Mouse (Mus musculus) midbrain, embryonic 16.5 days (tissue): ENCODE results near the gene Efr3b. TPM values are rescaled to one million over a fixed set of nuclear protein-coding genes. Genes with fewer than 3 reads are reported as not detected.
A peak's percentile ranks its signal among the peaks of the same experiment; 100 is the strongest.
"Not testable (repeated sequence)": the region's sequence is repeated elsewhere in the genome, so short reads cannot be mapped to it uniquely, and the experiment has no call there.

Experiments
- ATAC-seq: fragments of 200-750 bp; cut with Nextera tagmentation; 2 replicates; pipeline ENCODE4 v1.8.0; 2017; ENCODE audit warnings: moderate TSS enrichment
- H3K27ac ChIP-seq: fragments of 300-500 bp; sonication (generic); 2 replicates; pipeline ENCODE4 v1.5.1; 2014; ENCODE audit warnings: mild to moderate bottlenecking, low read length, mixed read lengths
- H3K27me3 ChIP-seq: fragments of 300-500 bp; sonication (generic); 2 replicates; pipeline ENCODE4 v1.6.1; 2014; ENCODE audit warnings: low read depth, low read length, mixed read lengths; ENCODE audit not compliant: control insufficient read depth, insufficient read depth
- H3K36me3 ChIP-seq: fragments of 300-500 bp; sonication (generic); 2 replicates; pipeline ENCODE4 v1.6.1; 2014; ENCODE audit warnings: mild to moderate bottlenecking, low read length, moderate library complexity, mixed read lengths; ENCODE audit not compliant: control insufficient read depth, insufficient read depth
- H3K4me1 ChIP-seq: fragments of 300-500 bp; sonication (generic); 2 replicates; pipeline ENCODE4 v1.6.1; 2014; ENCODE audit warnings: mild to moderate bottlenecking, low read length, mixed read lengths; ENCODE audit not compliant: control insufficient read depth, insufficient read depth
- H3K4me2 ChIP-seq: fragments of 300-500 bp; sonication (generic); 2 replicates; pipeline ENCODE4 v1.6.1; 2014; ENCODE audit warnings: mild to moderate bottlenecking, low read length, mixed read lengths
- H3K4me3 ChIP-seq: fragments of 300-500 bp; sonication (generic); 2 replicates; pipeline ENCODE4 v1.5.1; 2014; ENCODE audit warnings: low read depth, mild to moderate bottlenecking, low read length, moderate library complexity, mixed read lengths
- H3K9ac ChIP-seq: fragments of 300-500 bp; sonication (generic); 2 replicates; pipeline ENCODE4 v1.6.1; 2014; ENCODE audit warnings: low read depth, low read length, mixed read lengths
- H3K9me3 ChIP-seq: fragments of 300-500 bp; sonication (generic); replicated peaks from 2 replicates; pipeline ENCODE4 v1.6.1; 2014; ENCODE audit warnings: mild to moderate bottlenecking, low read length, mixed read lengths; ENCODE audit not compliant: control insufficient read depth, poor library complexity, severe bottlenecking
- WGBS: fragments of 180-500 bp; shearing (Covaris S2); extraction: QIAGEN DNeasy Blood & Tissue Kit; methylation state at CpG from one replicate; pipeline ENCODE4 v1.1.7; 2014; 5-methylcytosine and 5-hydroxymethylcytosine counted together
- polyA plus RNA-seq: library from polyadenylated mRNA; unstranded; fragments of >200 nt; fragmentation: Nextera tagmentation; extraction: Ambion mirVana; gene quantifications from 2 replicates; pipeline ENCODE4 v1.2.1, GENCODE M21; 2015

Gene Efr3b
- polyA plus RNA-seq, 1 experiment from 2014 or later: 48.4 TPM

GRCm38 (mm10) chr12:3983736-3984135 is 55.0 kb downstream of the Efr3b start:
- ATAC-seq: no peak
- H3K4me1 ChIP-seq: peaks cover 16% of the 10 kb centered on the region
- 0% methylated on average over 1 of the region's 1 CpGs for WGBS

DNA sequence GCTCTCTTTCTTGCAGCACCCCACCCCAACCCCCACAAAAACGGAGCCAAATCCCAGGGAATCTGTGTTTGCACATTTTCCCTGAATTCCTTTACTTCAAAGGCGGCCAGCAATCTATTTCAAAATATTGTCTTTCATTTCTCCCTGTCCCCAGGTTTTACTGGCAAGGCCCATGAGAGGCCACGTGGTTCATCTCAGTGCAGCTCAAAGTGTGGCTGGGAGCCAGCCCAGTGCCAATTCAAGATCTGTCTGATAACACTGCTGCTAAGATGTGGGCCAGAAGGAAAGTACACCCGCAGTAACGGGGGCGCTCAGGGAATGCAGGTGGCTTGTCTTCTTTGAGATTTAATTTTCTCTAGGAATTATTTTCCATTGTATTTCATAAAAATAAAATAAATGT is 56.5 kb downstream of the Efr3b start:
- H3K4me1 ChIP-seq: peaks cover 16% of the 10 kb centered on the region
- peaks cover 13% of the 10 kb centered on the region for H3K36me3 ChIP-seq
- WGBS: 18% methylated on average over 6 of the region's 6 CpGs
- peak overlapping the region; percentile 39 for H3K4me3 ChIP-seq
- no peaks in the 10 kb centered on the region for H3K27me3 ChIP-seq
- peak overlapping the region; percentile 71 for H3K4me2 ChIP-seq
- H3K27ac ChIP-seq: peak overlapping the region; percentile 79
- H3K9me3 ChIP-seq: no peaks in the 10 kb centered on the region
- ATAC-seq: peak; percentile 22; the same call in 1 of the 2 replicates
- H3K9ac ChIP-seq: peak overlapping the region; percentile 66

More at GRCm38 (mm10) chr12:3983736-3984135, 55.0 kb downstream of the Efr3b start:
- H3K4me3 ChIP-seq: no peak overlapping the region
- no peak overlapping the region for H3K4me2 ChIP-seq
- no peaks in the 10 kb centered on the region for H3K27me3 ChIP-seq
- no peak overlapping the region for H3K27ac ChIP-seq
- H3K9me3 ChIP-seq: no peaks in the 10 kb centered on the region
- H3K9ac ChIP-seq: no peak overlapping the region
- peaks cover 7% of the 10 kb centered on the region for H3K36me3 ChIP-seq

- Histone ChIP-seq H3K36me3 (peaks cover 21% of the 10 kb centered on the region), H3K27me3 (no peaks in the 10 kb centered on the region), H3K9ac (peak overlapping the region; percentile 66), H3K4me3 (peak overlapping the region; percentile 39), H3K4me1 (peaks cover 16% of the 10 kb centered on the region), H3K4me2 (peak overlapping the region; percentile 71), H3K27ac (peak overlapping the region; percentile 79), H3K9me3 (no peaks in the 10 kb centered on the region)
- peak; percentile 87 for ATAC-seq
- WGBS: under 1% methylated on average over 41 of the region's 41 CpGs
Measured at GRCm38 (mm10) chr12:3981350-3982131, 57.2 kb downstream of the Efr3b start.

GRCm38 (mm10) chr12:3980991-3981349 is 57.7 kb downstream of the Efr3b start:
- Histone ChIP-seq H3K9ac (no peak overlapping the region; the same call in 1 of the 2 replicates), H3K9me3 (no peaks in the 10 kb centered on the region), H3K4me1 (peaks cover 16% of the 10 kb centered on the region), H3K4me3 (peak overlapping the region; percentile 39), H3K36me3 (peaks cover 26% of the 10 kb centered on the region), H3K4me2 (peak overlapping the region; percentile 71), H3K27ac (no peak overlapping the region), H3K27me3 (no peaks in the 10 kb centered on the region)
- ATAC-seq: no peak
- WGBS: 71% methylated on average over 1 of the region's 1 CpGs

GRCm38 (mm10) chr12:3973169-3973568 is 65.5 kb downstream of the Efr3b start:
- ATAC-seq, H3K27me3 ChIP-seq, H3K4me3 ChIP-seq, H3K9ac ChIP-seq, H3K27ac ChIP-seq, H3K4me1 ChIP-seq, H3K9me3 ChIP-seq, H3K4me2 ChIP-seq: not testable (repeated sequence)
- 92% methylated on average over 6 of the region's 6 CpGs for WGBS
- peaks cover 61% of the 10 kb centered on the region for H3K36me3 ChIP-seq

- WGBS: 65% methylated on average over 9 of the region's 9 CpGs
- H3K4me2 ChIP-seq: no peak overlapping the region
- H3K27ac ChIP-seq: no peak overlapping the region
- no peak overlapping the region for H3K4me3 ChIP-seq
- no peaks in the 10 kb centered on the region for H3K4me1 ChIP-seq
- H3K27me3 ChIP-seq: no peaks in the 10 kb centered on the region
- 0 out of 2 replicates have a peak, but pooled peaks have one; percentile 28 for ATAC-seq
- no peaks in the 10 kb centered on the region for H3K9me3 ChIP-seq
- H3K9ac ChIP-seq: no peak overlapping the region
- peaks cover 54% of the 10 kb centered on the region for H3K36me3 ChIP-seq
Measured at GRCm38 (mm10) chr12:3968380-3968779, 70.3 kb downstream of the Efr3b start.

- no peak overlapping the region for H3K27ac ChIP-seq
- H3K4me3 ChIP-seq: no peak overlapping the region
- H3K4me2 ChIP-seq: no peak overlapping the region
- H3K36me3 ChIP-seq: peaks cover 51% of the 10 kb centered on the region
- 98% methylated on average over 4 of the region's 4 CpGs for WGBS
- H3K4me1 ChIP-seq: no peaks in the 10 kb centered on the region
- no peaks in the 10 kb centered on the region for H3K9me3 ChIP-seq
- no peak for ATAC-seq
- H3K9ac ChIP-seq: no peak overlapping the region
- H3K27me3 ChIP-seq: no peaks in the 10 kb centered on the region
Measured at GRCm38 (mm10) chr12:3967196-3967595, 71.5 kb downstream of the Efr3b start.

DNA sequence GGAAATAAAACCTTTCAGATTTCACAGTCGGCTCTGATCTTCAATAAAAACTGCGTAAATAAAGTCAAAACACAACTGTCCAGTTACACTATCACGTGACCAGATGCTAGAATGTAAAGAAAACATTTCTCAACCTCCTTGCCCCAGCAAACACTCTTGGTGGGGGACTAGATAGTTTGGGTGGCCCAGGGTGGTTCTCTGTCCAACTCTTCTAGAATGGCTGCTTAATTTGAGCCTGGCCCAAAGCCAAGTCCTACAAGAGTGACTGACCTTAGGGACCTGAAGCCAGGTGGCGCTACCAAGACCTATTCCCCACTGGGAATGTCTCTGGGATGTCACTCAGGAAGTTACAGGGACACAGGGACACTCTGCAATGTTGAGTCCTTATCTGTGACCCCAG is 78.2 kb downstream of the Efr3b start:
- peaks cover 13% of the 10 kb centered on the region for H3K36me3 ChIP-seq
- H3K4me1 ChIP-seq: peaks cover 8% of the 10 kb centered on the region
- H3K4me2 ChIP-seq: peak overlapping the region; percentile 89
- H3K9ac ChIP-seq: peak overlapping the region; percentile 87
- H3K27me3 ChIP-seq: peaks cover 3% of the 10 kb centered on the region; the same call in 1 of the 2 replicates
- H3K9me3 ChIP-seq: no peaks in the 10 kb centered on the region
- peak overlapping the region; percentile 68 for H3K4me3 ChIP-seq
- no peak for ATAC-seq
- H3K27ac ChIP-seq: peak overlapping the region; percentile 94
- 48% methylated on average over 4 of the region's 4 CpGs for WGBS

GRCm38 (mm10) chr12:3959791-3960543 is 78.7 kb downstream of the Efr3b start:
- 2% methylated on average over 53 of the region's 53 CpGs for WGBS
- no peaks in the 10 kb centered on the region for H3K9me3 ChIP-seq
- H3K4me2 ChIP-seq: peak overlapping the region; percentile 89
- peak; percentile 98 for ATAC-seq
- peaks cover 8% of the 10 kb centered on the region for H3K27me3 ChIP-seq
- peak overlapping the region; percentile 87 for H3K9ac ChIP-seq
- peaks cover 8% of the 10 kb centered on the region for H3K4me1 ChIP-seq
- peak overlapping the region; percentile 94 for H3K27ac ChIP-seq
- H3K4me3 ChIP-seq: peak overlapping the region; percentile 68
- peaks cover 8% of the 10 kb centered on the region; the same call in 1 of the 2 replicates for H3K36me3 ChIP-seq
